Mouse (Mus musculus) MEL (cell line): Measurements from ENCODE around the gene H2al1d. TPM values are rescaled to one million over a fixed set of nuclear protein-coding genes. Genes with fewer than 3 reads are reported as not detected.

Experiments used
- DNase-seq: peaks from one replicate; pipeline ENCODE4 v3.0.0; 2011; ENCODE audit warnings: low read depth, low spot score
- H3K27ac ChIP-seq: 2 replicates; pipeline ENCODE4 v1.5.1; 2012; ENCODE audit warnings: low read depth, mild to moderate bottlenecking, control low read depth, low read length, moderate library complexity; ENCODE audit not compliant: control insufficient read depth
- H3K27me3 ChIP-seq, 2 experiments: fragments of 150-350 bp in 1 of 2; sonication (generic) in 1 of 2; 2 replicates each; pipeline ENCODE4 v1.6.1; 2012; ENCODE audit warnings: low read length in 2 of 2, mild to moderate bottlenecking in 2 of 2, improper control_type of control experiment in 1 of 2, moderate library complexity in 1 of 2; ENCODE audit not compliant: insufficient read depth in 2 of 2, control insufficient read depth in 1 of 2
- H3K36me3 ChIP-seq, 2 experiments: 2 replicates each; pipeline ENCODE4 v1.6.1; 2012 to 2014; ENCODE audit warnings: low read length in 2 of 2, improper control_type of control experiment in 1 of 2, inconsistent platforms in 1 of 2, mild to moderate bottlenecking in 1 of 2; ENCODE audit not compliant: insufficient read depth in 2 of 2, control insufficient read depth in 1 of 2
- H3K4me1 ChIP-seq, 2 experiments: fragments of 150-350 bp in 1 of 2; sonication (generic) in 1 of 2; 2 replicates each; pipeline ENCODE4 v1.6.1; 2012; ENCODE audit warnings: low read length in 2 of 2, improper control_type of control experiment in 1 of 2, mild to moderate bottlenecking in 1 of 2; ENCODE audit not compliant: insufficient read depth in 2 of 2, control insufficient read depth in 1 of 2
- H3K4me3 ChIP-seq, 2 experiments: fragments of 150-350 bp in 1 of 2; sonication (generic) in 1 of 2; 2 replicates each; pipeline ENCODE4 v1.5.1; 2012; ENCODE audit warnings: low read depth in 2 of 2, low read length in 2 of 2, mild to moderate bottlenecking in 2 of 2, moderate library complexity in 2 of 2, control low read depth in 1 of 2, improper control_type of control experiment in 1 of 2; ENCODE audit not compliant: control insufficient read depth in 1 of 2, insufficient read depth in 1 of 2
- H3K79me2 ChIP-seq: 2 replicates; pipeline ENCODE4 v1.6.1; 2012; ENCODE audit warnings: mild to moderate bottlenecking, low read length, moderate library complexity; ENCODE audit not compliant: control insufficient read depth, poor library complexity, insufficient read depth
- H3K9ac ChIP-seq: 2 replicates; pipeline ENCODE4 v1.6.1; 2012; ENCODE audit warnings: low read depth, mild to moderate bottlenecking, control low read depth, low read length, moderate library complexity; ENCODE audit not compliant: control insufficient read depth, poor library complexity, severe bottlenecking
- H3K9me3 ChIP-seq: fragments of 150-350 bp; sonication (generic); replicated peaks from 2 replicates; pipeline ENCODE4 v1.6.1; 2012; ENCODE audit warnings: mild to moderate bottlenecking, low read length, improper control_type of control experiment, moderate library complexity; ENCODE audit not compliant: insufficient read depth
- BHLHE40 ChIP-seq: IDR thresholded peaks from 2 replicates; pipeline ENCODE4 v1.6.1; 2012; ENCODE audit warnings: low read depth, mild to moderate bottlenecking, inconsistent platforms, low read length, improper control_type of control experiment, borderline replicate concordance
- CHD1 ChIP-seq: IDR thresholded peaks from 2 replicates; pipeline ENCODE4 v1.6.1; 2012; ENCODE audit warnings: low read depth, mild to moderate bottlenecking, inconsistent platforms, low read length, improper control_type of control experiment
- CHD2 ChIP-seq: IDR thresholded peaks from 2 replicates; pipeline ENCODE4 v1.6.1; 2011; ENCODE audit warnings: low read length, improper control_type of control experiment
- CTCF ChIP-seq, 3 experiments: IDR thresholded peaks in 2 of 3; conservative IDR thresholded peaks in 1 of 3; 2 replicates each; pipeline ENCODE4 v1.5.1; 2011 to 2012; ENCODE audit warnings: low read length in 3 of 3, low read depth in 2 of 3, mild to moderate bottlenecking in 2 of 3, improper control_type of control experiment in 1 of 3, inconsistent platforms in 1 of 3, mixed read lengths in 1 of 3, moderate library complexity in 1 of 3; ENCODE audit not compliant: control insufficient read depth in 1 of 3, insufficient read depth in 1 of 3, poor library complexity in 1 of 3, severe bottlenecking in 1 of 3
- EP300 ChIP-seq, 2 experiments: IDR thresholded peaks; 2 replicates each; pipeline ENCODE4 v1.6.1; 2011; ENCODE audit warnings: improper control_type of control experiment in 2 of 2, low read length in 2 of 2, low read depth in 1 of 2, mild to moderate bottlenecking in 1 of 2
- ETS1 ChIP-seq: IDR thresholded peaks from 2 replicates; pipeline ENCODE4 v1.6.1; 2012; ENCODE audit warnings: low read depth, mild to moderate bottlenecking, inconsistent platforms, low read length, improper control_type of control experiment, moderate library complexity
- GATA1 ChIP-seq: IDR thresholded peaks from 2 replicates; pipeline ENCODE4 v1.6.1; 2011; ENCODE audit warnings: low read depth, low read length, improper control_type of control experiment
- MAX ChIP-seq: IDR thresholded peaks from 2 replicates; pipeline ENCODE4 v1.6.1; 2011; ENCODE audit warnings: low read length, improper control_type of control experiment
- MAZ ChIP-seq: IDR thresholded peaks from 2 replicates; pipeline ENCODE4 v1.6.1; 2012; ENCODE audit warnings: low read depth, mild to moderate bottlenecking, inconsistent platforms, low read length, improper control_type of control experiment
- MEF2A ChIP-seq: IDR thresholded peaks from 2 replicates; pipeline ENCODE4 v1.6.1; 2014; ENCODE audit warnings: low read depth, mild to moderate bottlenecking, inconsistent platforms, low read length, improper control_type of control experiment; ENCODE audit not compliant: poor library complexity, insufficient replicate concordance, severe bottlenecking; ENCODE audit errors: extremely low read depth
- POLR2A ChIP-seq, 2 experiments: IDR thresholded peaks; 2 replicates each; pipeline ENCODE4 v1.6.1; 2011 to 2012; ENCODE audit warnings: low read length in 2 of 2, mild to moderate bottlenecking in 2 of 2, control low read depth in 1 of 2, improper control_type of control experiment in 1 of 2, low read depth in 1 of 2, moderate library complexity in 1 of 2; ENCODE audit not compliant: control insufficient read depth in 1 of 2, insufficient read depth in 1 of 2, poor library complexity in 1 of 2
- POLR2AphosphoS2 ChIP-seq: IDR thresholded peaks from 2 replicates; pipeline ENCODE4 v1.6.1; 2011; ENCODE audit warnings: low read length, improper control_type of control experiment
- SIN3A ChIP-seq: IDR thresholded peaks from 2 replicates; pipeline ENCODE4 v1.6.1; 2012; ENCODE audit warnings: low read length, improper control_type of control experiment, inconsistent platforms
- TAL1 ChIP-seq: IDR thresholded peaks from 2 replicates; pipeline ENCODE4 v1.6.1; 2012; ENCODE audit warnings: mild to moderate bottlenecking, inconsistent platforms, low read length, moderate library complexity, mixed read lengths
- TCF12 ChIP-seq: IDR thresholded peaks from 2 replicates; pipeline ENCODE4 v1.6.1; 2014; ENCODE audit warnings: low read depth, mild to moderate bottlenecking, inconsistent platforms, low read length, improper control_type of control experiment, moderate library complexity
- UBTF ChIP-seq: IDR thresholded peaks from 2 replicates; pipeline ENCODE4 v1.6.1; 2012; ENCODE audit warnings: low read depth, mild to moderate bottlenecking, inconsistent platforms, low read length, improper control_type of control experiment, moderate library complexity, borderline replicate concordance; ENCODE audit not compliant: insufficient read depth
- USF2 ChIP-seq, 2 experiments: IDR thresholded peaks; 2 replicates each; pipeline ENCODE4 v1.6.1; 2011 to 2012; ENCODE audit warnings: improper control_type of control experiment in 2 of 2, low read length in 2 of 2, borderline replicate concordance in 1 of 2, inconsistent platforms in 1 of 2, low read depth in 1 of 2, mild to moderate bottlenecking in 1 of 2; ENCODE audit not compliant: insufficient read depth in 1 of 2
- ZC3H11A ChIP-seq: IDR thresholded peaks from 2 replicates; pipeline ENCODE4 v1.6.1; 2012; ENCODE audit warnings: low read depth, mild to moderate bottlenecking, inconsistent platforms, low read length, improper control_type of control experiment
- ZKSCAN1 ChIP-seq: IDR thresholded peaks from 2 replicates; pipeline ENCODE4 v1.6.1; 2012; ENCODE audit warnings: low read depth, mild to moderate bottlenecking, inconsistent platforms, low read length, improper control_type of control experiment, moderate library complexity
- ZMIZ1 ChIP-seq: IDR thresholded peaks from 2 replicates; pipeline ENCODE4 v1.6.1; 2012; ENCODE audit warnings: low read depth, mild to moderate bottlenecking, inconsistent platforms, low read length, improper control_type of control experiment, moderate library complexity
- ZNF384 ChIP-seq: IDR thresholded peaks from 2 replicates; pipeline ENCODE4 v1.6.1; 2012; ENCODE audit warnings: low read depth, mild to moderate bottlenecking, inconsistent platforms, low read length, improper control_type of control experiment
- polyA plus RNA-seq, 2 experiments: library from polyadenylated mRNA; stranded (reverse) in 1 of 2; unstranded in 1 of 2; fragments of >175 nt in 1 of 2; fragments of >200 nt in 1 of 2; gene quantifications; 2 replicates each; pipeline versions ENCODE4 v1.2.1 to v1.2.4; 2012; ENCODE audit warnings: low replicate concordance in 2 of 2, low read depth in 1 of 2; ENCODE audit not compliant: insufficient read length in 2 of 2, insufficient read depth in 1 of 2, missing spikeins in 1 of 2
- total RNA-seq: library from RNA; depleted of rRNA; stranded (reverse); fragments of 300-350 nt; gene quantifications from 2 replicates; pipeline ENCODE4 v1.2.3, GENCODE M21; 2012

H2al1d gene
- total and polyA plus RNA-seq, 3 experiments, result not detected

GRCm38 (mm10) chrX:11277083-11277482, 31.5 kb upstream of the H2al1d start:
- H3K27me3 ChIP-seq, result no peaks in the 10 kb centered on the region
- DNase-seq, result no peak
- no peak overlapping the region for H3K4me3 ChIP-seq
- no peak for TF ChIP-seq POLR2AphosphoS2
- no peak for TF ChIP-seq GATA1
- no peak for TF ChIP-seq MAZ
- no peak for TF ChIP-seq CTCF (IDR thresholded peaks at IDR 0.05 in 2 of 3, conservative IDR thresholded peaks at IDR 0.05 in 1 of 3; ENCODE audit: control insufficient read depth in 1 of 3, insufficient read depth in 1 of 3, low read depth in 2 of 3, low read length in 3 of 3, poor library complexity in 1 of 3, severe bottlenecking in 1 of 3)
- TF ChIP-seq UBTF, result no peak
- no peak for TF ChIP-seq ZNF384
- no peak for TF ChIP-seq SIN3A
- TF ChIP-seq MAX, result no peak
- H3K9ac ChIP-seq, result no peak overlapping the region
- no peaks in the 10 kb centered on the region for H3K79me2 ChIP-seq
- H3K4me1 ChIP-seq, result no peaks in the 10 kb centered on the region
- H3K9me3 ChIP-seq, result no peaks in the 10 kb centered on the region
- no peaks in the 10 kb centered on the region for H3K36me3 ChIP-seq
- no peak overlapping the region for H3K27ac ChIP-seq

- no peaks in the 10 kb centered on the region for H3K4me1 ChIP-seq
- no peak for DNase-seq
- no peak for TF ChIP-seq CHD1
- no peak for TF ChIP-seq POLR2A (IDR thresholded peaks at IDR 0.05; ENCODE audit: control insufficient read depth in 1 of 2, insufficient read depth in 1 of 2, low read depth in 1 of 2, low read length in 2 of 2, poor library complexity in 1 of 2)
- no peak for TF ChIP-seq SIN3A
- no peak for TF ChIP-seq ZNF384
- no peak for TF ChIP-seq ZMIZ1
- TF ChIP-seq USF2 (IDR thresholded peaks at IDR 0.05; ENCODE audit: borderline replicate concordance in 1 of 2, insufficient read depth in 1 of 2, low read depth in 1 of 2, low read length in 2 of 2), result no peak
- TF ChIP-seq MAX, result no peak
- TF ChIP-seq TAL1, result no peak
- TF ChIP-seq MEF2A, result no peak
- TF ChIP-seq ZKSCAN1, result no peak
- no peak for TF ChIP-seq ZC3H11A
- no peak for TF ChIP-seq BHLHE40
- no peak for TF ChIP-seq CHD2
- TF ChIP-seq EP300 (IDR thresholded peaks at IDR 0.05; ENCODE audit: low read depth in 1 of 2, low read length in 2 of 2), result no peak
- TF ChIP-seq ETS1, result no peak
- TF ChIP-seq POLR2AphosphoS2, result no peak
- no peak for TF ChIP-seq TCF12
- no peak for TF ChIP-seq MAZ
- H3K9ac ChIP-seq, result no peak overlapping the region
- no peaks in the 10 kb centered on the region for H3K9me3 ChIP-seq
- no peak overlapping the region for H3K27ac ChIP-seq
- no peaks in the 10 kb centered on the region for H3K27me3 ChIP-seq
- H3K36me3 ChIP-seq, result no peaks in the 10 kb centered on the region
- H3K4me3 ChIP-seq, result no peak overlapping the region
- H3K79me2 ChIP-seq, result no peaks in the 10 kb centered on the region
Observed at GRCm38 (mm10) chrX:11280741-11281140, 27.9 kb upstream of the H2al1d start.
